Mouse (Mus musculus): ENCODE measurements around the gene Vps37c.

The Vps37c gene

DNA sequence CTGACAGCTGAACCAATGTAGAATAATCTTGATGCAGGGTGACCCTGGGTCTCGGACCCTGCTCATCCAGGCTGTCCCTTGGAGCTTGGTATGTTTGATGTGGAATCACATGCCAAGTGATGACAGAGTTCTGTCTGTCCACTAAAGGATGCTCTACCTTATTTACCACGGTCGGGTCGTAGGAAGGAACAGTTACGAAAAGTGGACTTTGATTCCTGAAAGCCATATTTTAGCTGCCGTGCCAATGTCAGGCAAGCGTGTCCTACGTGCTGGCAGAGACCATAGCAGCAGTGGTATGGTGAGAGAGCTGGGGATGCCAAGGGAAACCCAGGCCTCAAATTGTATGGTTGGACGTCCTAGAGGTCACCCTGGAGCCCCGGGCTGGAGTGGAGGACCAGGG, 25.0 kb downstream of the Vps37c start:
- no peak for DNase-seq (ENCODE audit: low read depth, low spot score)

DNA sequence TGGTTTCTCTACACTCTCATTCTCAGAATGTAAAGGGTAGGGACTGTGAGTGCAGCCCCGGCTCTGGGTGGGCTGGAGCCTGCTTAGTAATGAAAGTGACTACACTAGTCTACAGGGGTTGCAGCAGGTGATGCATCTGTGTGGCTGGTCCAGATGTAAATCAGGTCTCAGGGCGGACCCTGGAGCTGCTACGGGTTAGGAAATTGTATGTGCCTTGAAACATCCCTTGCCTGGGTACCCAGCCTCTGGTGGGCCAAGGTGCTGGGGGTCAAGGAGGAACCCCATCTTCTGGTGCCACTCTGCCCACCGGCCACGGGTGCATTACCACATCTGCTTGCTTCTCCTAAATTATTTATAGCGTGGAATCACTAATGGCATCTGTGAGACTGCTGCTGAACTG, 25.6 kb downstream of the Vps37c start:
- no peak for DNase-seq (ENCODE audit: low read depth, low spot score)

- peak; percentile 95 for DNase-seq (ENCODE audit: low read depth, low spot score)
Observed at GRCm38 (mm10) chr19:10714682-10715475, 26.3 kb downstream of the Vps37c start.

DNA sequence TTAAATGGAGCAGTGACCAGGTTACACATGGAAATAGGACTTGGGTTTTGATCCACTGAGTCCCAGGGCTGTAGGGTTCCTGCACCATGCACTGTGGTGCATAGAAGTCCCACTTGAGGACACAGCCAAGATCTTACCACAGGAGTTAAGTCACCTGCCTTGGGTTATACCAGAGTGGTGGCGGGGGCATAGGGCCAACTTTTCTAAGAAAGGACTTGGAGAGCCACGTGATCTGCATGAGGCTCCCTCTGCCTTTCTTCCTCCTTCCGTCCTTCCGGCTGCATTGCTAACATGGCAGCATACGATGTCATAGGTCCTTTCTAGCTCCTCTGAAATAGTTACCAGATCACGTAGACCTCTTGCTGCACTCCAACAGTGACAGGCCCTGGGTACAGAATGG, 26.9 kb downstream of the Vps37c start:
- DNase-seq (ENCODE audit: low read depth, low spot score), result no peak

- no peak for DNase-seq (ENCODE audit: low read depth, low spot score)
Observed at GRCm38 (mm10) chr19:10718251-10718775, 29.8 kb downstream of the Vps37c start.

- peak; percentile 91 for DNase-seq (ENCODE audit: low read depth, low spot score)
Observed at GRCm38 (mm10) chr19:10719751-10720150, 31.2 kb downstream of the Vps37c start.

GRCm38 (mm10) chr19:10720524-10720923, 32.0 kb downstream of the Vps37c start:
- no peak for DNase-seq (ENCODE audit: low read depth, low spot score)

DNA sequence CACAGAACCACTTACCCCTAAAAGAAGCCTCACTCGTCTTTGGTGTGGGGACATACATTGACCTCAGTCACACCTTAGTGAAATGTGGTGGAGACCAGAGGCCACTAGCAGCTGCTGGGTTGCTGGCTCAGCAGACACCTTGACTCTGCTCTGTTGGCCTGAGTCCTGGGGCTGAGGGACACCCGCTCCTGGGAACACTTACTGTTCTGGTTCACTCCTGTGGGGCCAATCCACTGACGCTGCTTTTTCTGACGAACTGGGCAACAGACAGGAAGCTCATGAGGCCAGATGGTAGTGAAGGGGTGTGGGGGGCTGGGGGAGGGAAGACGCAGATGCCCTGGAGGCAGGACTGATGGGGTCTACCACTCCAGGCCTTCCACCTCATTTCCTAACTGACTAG, 32.5 kb downstream of the Vps37c start:
- no peak for DNase-seq (ENCODE audit: low read depth, low spot score)

DNA sequence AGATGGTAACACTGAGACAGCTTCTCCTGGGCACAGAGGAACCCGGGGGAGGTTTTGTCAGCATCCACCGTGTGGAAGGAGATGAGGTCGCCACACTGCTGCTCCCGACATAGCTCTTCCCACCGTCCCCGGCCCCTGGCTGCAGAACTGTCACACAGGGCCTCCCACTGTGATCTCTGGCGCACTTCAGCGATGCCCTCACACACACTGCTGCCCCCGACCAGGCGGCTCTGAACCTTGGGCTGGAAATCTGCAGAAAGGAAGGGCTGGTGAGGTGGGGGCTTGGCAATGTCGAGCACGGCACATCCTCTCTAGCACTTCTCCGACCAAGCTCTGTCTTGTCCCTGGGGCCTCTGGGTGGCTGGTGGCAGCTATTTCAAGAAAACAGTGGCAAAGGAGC, 34.5 kb downstream of the Vps37c start:
- peak; percentile 58 for DNase-seq (ENCODE audit: low read depth, low spot score)

DNA sequence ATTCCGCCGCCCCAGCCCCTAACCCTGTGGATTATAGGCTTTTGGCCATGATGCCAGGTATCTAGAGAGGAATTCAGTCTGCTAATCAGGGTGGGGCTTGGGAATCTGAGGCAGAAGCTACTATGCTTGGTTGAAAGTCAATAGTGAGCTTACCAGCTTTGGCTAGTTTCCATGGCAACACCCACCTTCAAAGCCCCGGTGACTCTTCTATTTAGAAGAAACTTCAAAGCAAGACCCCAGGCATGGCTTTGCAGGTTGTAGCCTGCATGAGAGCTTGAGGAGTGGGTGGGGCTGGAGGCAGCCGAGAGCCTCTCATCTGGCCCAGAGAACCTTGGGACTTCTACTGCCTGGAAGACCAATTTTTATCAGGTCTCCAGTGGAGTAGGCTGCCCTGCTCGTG, 35.1 kb downstream of the Vps37c start:
- DNase-seq (ENCODE audit: low read depth, low spot score), result peak; percentile 46

DNA sequence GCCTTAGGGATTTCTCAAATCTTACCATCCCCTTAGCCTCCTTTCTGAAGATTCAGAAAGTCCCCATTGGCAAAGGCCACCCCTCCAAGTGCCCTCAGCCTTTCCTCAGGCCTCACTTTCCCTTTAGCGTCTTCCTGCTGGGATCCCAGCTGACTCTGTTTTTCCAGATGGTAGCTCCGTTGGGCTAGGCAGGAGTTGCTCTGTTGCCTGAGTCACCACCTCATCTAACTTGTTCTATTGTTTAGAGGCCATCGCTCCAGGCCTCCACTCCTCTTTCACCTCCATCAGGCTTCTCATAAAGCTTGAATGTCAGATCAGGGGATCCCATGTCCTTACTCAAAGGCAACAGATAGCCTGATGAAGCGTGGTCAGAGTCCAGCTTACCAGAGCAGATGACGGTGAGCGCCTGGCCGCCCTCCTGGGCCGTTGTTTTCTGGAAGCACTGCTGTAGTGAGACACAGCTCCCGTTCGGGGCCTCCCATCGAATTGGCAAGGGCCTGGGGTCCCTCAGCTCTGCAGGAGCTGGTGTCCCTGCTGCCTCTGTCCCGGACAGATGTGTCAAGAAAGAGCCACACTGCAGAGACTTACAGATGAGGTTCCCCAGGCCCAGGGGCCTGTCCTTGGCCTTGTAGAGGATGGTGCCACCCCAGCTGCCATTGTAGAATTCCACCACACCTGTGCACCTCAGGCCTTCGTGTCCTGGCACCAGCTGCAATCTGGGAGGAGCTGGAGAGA, 36.3 kb downstream of the Vps37c start:
- DNase-seq (ENCODE audit: low read depth, low spot score), result peak; percentile 84

DNA sequence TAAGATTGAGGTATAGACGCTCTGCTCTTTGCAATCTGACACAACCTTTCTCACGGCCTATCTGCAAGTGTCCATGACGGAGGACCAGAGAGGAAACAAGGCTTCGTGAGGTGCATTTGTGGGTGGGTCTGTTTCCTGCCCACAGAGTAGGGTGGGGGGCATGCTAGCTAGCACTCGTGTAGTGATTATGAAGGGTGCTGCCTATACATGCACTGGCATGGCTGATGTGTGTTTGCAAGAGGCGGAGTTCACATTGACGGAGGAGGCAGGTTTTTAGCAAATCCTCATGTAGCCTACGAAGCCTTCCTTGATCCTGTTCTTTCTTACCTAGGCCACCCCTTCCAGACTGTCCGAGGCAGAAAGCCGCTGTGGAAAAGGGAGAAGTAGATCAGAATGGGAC, 41.4 kb downstream of the Vps37c start:
- DNase-seq (ENCODE audit: low read depth, low spot score), result no peak

- DNase-seq (ENCODE audit: low read depth, low spot score), result peak; percentile 63
Observed at GRCm38 (mm10) chr19:10730469-10730868, 41.9 kb downstream of the Vps37c start.

GRCm38 (mm10) chr19:10731975-10732374, 43.4 kb downstream of the Vps37c start:
- DNase-seq (ENCODE audit: low read depth, low spot score), result no peak

DNA sequence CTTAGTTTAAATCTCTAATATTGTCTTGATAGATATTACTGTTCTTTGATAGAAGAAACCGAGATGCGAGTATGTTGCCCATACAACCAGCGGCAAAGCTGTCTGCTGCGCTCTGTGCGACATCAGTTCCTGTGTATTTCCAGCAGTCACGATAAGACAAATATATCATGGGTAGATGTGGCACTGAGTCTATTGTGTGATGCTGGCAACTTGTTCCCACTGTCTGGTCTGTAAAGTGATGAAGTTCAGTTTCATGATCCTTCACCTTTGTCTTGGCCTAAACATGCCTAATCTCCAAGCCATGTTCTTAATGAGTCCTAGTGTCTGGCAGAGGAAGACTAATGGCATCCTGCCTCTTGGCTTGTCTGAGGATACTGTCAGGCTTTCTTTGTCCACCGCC, 44.2 kb downstream of the Vps37c start:
- no peak for DNase-seq (ENCODE audit: low read depth, low spot score)

DNA sequence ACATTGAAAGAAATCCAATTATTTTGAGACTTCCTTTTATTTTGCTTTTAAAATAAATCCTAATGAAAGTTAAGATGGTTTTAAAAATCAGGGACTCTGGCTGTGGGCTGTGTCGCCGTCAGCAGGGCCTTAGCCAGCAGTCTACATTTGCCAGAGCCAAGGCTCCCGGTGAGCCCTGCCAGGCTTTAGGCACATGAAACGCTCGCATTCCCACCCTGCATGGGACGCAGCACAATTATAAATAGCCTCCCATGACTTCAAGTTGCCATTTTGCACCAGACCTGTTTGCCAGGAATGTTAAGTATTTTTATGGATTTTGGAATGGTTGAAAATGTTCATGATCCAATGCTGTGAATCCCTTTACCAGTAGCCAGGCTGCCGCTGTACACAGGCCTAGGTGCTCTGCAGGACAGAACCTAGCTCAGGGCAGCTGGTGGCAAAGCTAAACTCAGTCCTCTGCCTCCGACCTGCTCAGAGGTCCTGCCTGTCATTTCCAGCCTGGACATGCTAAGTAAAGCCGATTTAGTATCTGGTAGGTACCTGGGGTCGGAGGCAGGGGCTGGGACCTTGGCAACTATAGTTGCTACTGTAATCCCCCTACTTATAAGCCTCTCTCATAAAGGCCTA, 45.1 kb downstream of the Vps37c start:
- DNase-seq (ENCODE audit: low read depth, low spot score), result peak; percentile 71

DNA sequence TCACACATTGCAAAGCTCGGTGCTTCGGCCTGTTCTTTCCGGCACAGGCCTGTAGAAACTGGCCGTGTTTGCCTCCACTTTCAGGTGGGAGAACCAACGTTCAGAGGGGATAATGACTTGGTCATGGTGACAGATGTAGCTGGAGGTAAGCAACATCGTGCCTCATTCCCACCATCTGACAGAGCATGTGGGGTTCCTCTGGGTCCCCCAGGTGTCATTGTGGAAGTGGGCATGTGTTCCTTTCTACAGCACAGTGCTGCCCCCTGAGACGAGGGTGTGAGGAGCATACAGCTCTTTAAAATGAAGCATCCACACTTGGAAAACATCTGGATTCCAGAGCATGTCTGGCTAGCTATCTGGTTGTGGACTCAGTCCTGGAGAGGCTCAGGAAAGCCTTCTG, 46.0 kb downstream of the Vps37c start:
- DNase-seq (ENCODE audit: low read depth, low spot score), result no peak

GRCm38 (mm10) chr19:10735061-10735460, 46.5 kb downstream of the Vps37c start:
- no peak for DNase-seq (ENCODE audit: low read depth, low spot score)

GRCm38 (mm10) chr19:10735861-10736260, 47.3 kb downstream of the Vps37c start:
- no peak for DNase-seq (ENCODE audit: low read depth, low spot score)

- no peak for DNase-seq (ENCODE audit: low read depth, low spot score)
Observed at GRCm38 (mm10) chr19:10738038-10738437, 49.5 kb downstream of the Vps37c start.

DNA sequence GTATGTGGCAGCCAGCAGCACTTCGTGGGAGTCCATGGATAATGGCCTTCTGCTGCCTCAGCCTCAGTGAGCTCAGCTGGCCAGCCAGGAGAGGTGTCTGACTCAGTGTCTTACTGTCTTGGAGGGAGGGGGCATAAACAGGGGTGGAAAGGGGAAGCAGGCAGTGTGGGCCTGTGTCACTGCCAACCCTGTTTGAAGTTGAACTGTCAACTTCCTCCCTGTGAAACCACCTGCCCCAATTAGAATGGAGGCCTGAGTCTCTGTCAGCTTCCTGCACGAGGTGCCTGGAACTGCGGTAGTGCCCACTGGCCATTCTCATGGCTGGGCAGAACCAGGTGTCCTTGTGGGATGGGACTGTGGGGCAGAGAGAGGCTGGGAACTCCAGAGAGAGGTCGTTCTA, 50.3 kb downstream of the Vps37c start, which contains the start of gene Cd5:
Cd5 (minus strand) TSS at position 192 of the 400 bp plus-strand sequence.
- no peak for DNase-seq (ENCODE audit: low read depth, low spot score)

DNA sequence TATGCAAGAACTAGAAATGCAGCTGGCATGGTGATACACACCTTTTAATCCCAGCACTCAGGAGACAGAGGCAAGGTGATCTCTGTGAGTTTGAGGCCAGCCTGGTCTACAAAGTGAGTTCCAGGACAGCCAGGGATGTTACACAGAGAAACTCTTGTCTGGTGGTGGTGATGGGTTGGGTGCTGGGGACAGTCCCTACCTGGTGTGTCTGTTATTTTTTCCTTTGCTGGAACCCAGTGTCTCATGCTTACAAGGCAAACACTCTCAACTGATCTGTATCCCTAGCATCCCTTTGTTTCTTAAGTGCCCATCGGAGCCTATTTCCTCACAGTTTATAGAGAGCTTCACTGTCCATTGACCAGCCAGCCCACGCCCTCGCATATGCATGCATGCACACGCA, 51.4 kb downstream of the Vps37c start:
- no peak for DNase-seq (ENCODE audit: low read depth, low spot score)

All from brain, adult 2 months (tissue).